Mouse (Mus musculus) lung, adult 18-20 months (tissue): ENCODE data around the gene 2310034C09Rik.
"Not testable (repeated sequence)": the region's sequence is repeated elsewhere in the genome, so short reads cannot be mapped to it uniquely, and the experiment has no call there.

ENCODE experiments used
- DNase-seq, 2 experiments: peaks; one replicate each; pipeline ENCODE4 v3.0.0; 2022; ENCODE audit warnings: mixed read lengths in 2 of 2

The 2310034C09Rik gene

GRCm38 (mm10) chr16:88758547-88758946, at the start of gene 2310034C09Rik:
Gene 2310034C09Rik, plus strand, starts transcription at chr16:88758847.
- DNase-seq: not testable (repeated sequence)

- no peak for DNase-seq
Observed at GRCm38 (mm10) chr16:88710757-88711156, 47.9 kb upstream of the 2310034C09Rik start.

- DNase-seq: no peak
Observed at GRCm38 (mm10) chr16:88711245-88711644, 47.4 kb upstream of the 2310034C09Rik start.

- no peak for DNase-seq
Observed at GRCm38 (mm10) chr16:88716549-88716948, 42.1 kb upstream of the 2310034C09Rik start.

GRCm38 (mm10) chr16:88720031-88720430, 38.6 kb upstream of the 2310034C09Rik start:
- DNase-seq: no peak

- DNase-seq: no peak
Observed at GRCm38 (mm10) chr16:88728812-88729275, 29.8 kb upstream of the 2310034C09Rik start, which contains the start of gene Krtap13-1. Gene Krtap13-1, plus strand, starts transcription at chr16:88728862.

GRCm38 (mm10) chr16:88735391-88735790, 23.3 kb upstream of the 2310034C09Rik start:
- DNase-seq: no peak

- peak in 1 of 2 experiments; percentile 18 for DNase-seq
Observed at GRCm38 (mm10) chr16:88744750-88745340, 13.8 kb upstream of the 2310034C09Rik start.

GRCm38 (mm10) chr16:88747943-88748342, 10.7 kb upstream of the 2310034C09Rik start:
- DNase-seq: no peak

- DNase-seq: not testable (repeated sequence)
Observed at GRCm38 (mm10) chr16:88751535-88751934, 7.1 kb upstream of the 2310034C09Rik start, which contains the start of gene Krtap13. Gene Krtap13, minus strand, starts transcription at chr16:88751635.

GRCm38 (mm10) chr16:88774106-88774505, 15.5 kb downstream of the 2310034C09Rik start, which contains the start of gene 2310057N15Rik:
Gene 2310057N15Rik, minus strand, starts transcription at chr16:88774206.
- no peak for DNase-seq

GRCm38 (mm10) chr16:88777596-88777995, 18.9 kb downstream of the 2310034C09Rik start, which contains the start of gene Gm5965:
Gene Gm5965, plus strand, starts transcription at chr16:88777896.
- no peak for DNase-seq

GRCm38 (mm10) chr16:88786786-88787185, 28.1 kb downstream of the 2310034C09Rik start:
- no peak for DNase-seq
